Mouse (Mus musculus) lung, embryonic 14.5 days (tissue): ENCODE data around the gene Nt5e. TPM values are rescaled to one million over a fixed set of nuclear protein-coding genes. Genes with fewer than 3 reads are reported as not detected.

ENCODE experiments used
- ATAC-seq: fragments of 200-750 bp; cut with Nextera tagmentation; 2 replicates; pipeline ENCODE4 v1.8.0; 2017; ENCODE audit warnings: mild to moderate bottlenecking, moderate TSS enrichment, moderate library complexity; ENCODE audit not compliant: insufficient read depth
- DNase-seq: peaks from one replicate; pipeline ENCODE4 v3.0.0-alpha.2; 2015
- H3K27ac ChIP-seq: fragments of 300-500 bp; sonication (generic); 2 replicates; pipeline ENCODE4 v1.5.1; 2014; ENCODE audit warnings: low read depth, mild to moderate bottlenecking, moderate library complexity
- H3K27me3 ChIP-seq: fragments of 300-500 bp; sonication (generic); 2 replicates; pipeline ENCODE4 v1.6.1; 2014; ENCODE audit warnings: low read length, control low read depth; ENCODE audit not compliant: insufficient read depth
- H3K36me3 ChIP-seq: fragments of 300-500 bp; sonication (generic); 2 replicates; pipeline ENCODE4 v1.6.1; 2014; ENCODE audit warnings: control low read depth; ENCODE audit not compliant: insufficient read depth
- H3K4me1 ChIP-seq: fragments of 300-500 bp; sonication (generic); 2 replicates; pipeline ENCODE4 v1.6.1; 2014; ENCODE audit warnings: antibody characterized with exemption, control low read depth; ENCODE audit not compliant: insufficient read depth
- H3K4me2 ChIP-seq: fragments of 300-500 bp; sonication (generic); 2 replicates; pipeline ENCODE4 v1.6.1; 2014; ENCODE audit warnings: mild to moderate bottlenecking
- H3K4me3 ChIP-seq: fragments of 300-500 bp; sonication (generic); 2 replicates; pipeline ENCODE4 v1.5.1; 2014; ENCODE audit warnings: low read depth, low read length
- H3K9ac ChIP-seq: fragments of 300-500 bp; sonication (generic); 2 replicates; pipeline ENCODE4 v1.6.1; 2014
- H3K9me3 ChIP-seq: fragments of 300-500 bp; sonication (generic); 2 replicates; pipeline ENCODE4 v1.6.1; 2016; ENCODE audit warnings: low read depth, low read length, control low read depth
- CTCF ChIP-seq: IDR thresholded peaks from 2 replicates; pipeline ENCODE4 v1.5.1; 2016; ENCODE audit warnings: antibody characterized with exemption, low read depth
- WGBS: fragments of 180-500 bp; shearing (Covaris S2); extraction: QIAGEN DNeasy Blood & Tissue Kit; methylation state at CpG from one replicate; pipeline ENCODE4 v1.1.7; 2014; 5-methylcytosine and 5-hydroxymethylcytosine counted together
- polyA plus RNA-seq: library from polyadenylated mRNA; unstranded; fragments of >200 nt; fragmentation: Nextera tagmentation; extraction: Ambion mirVana; gene quantifications from 2 replicates; pipeline ENCODE4 v1.2.1, GENCODE M21; 2014

The Nt5e gene
- polyA plus RNA-seq, 1 experiment from 2014 or later, result 2.3 TPM

DNA sequence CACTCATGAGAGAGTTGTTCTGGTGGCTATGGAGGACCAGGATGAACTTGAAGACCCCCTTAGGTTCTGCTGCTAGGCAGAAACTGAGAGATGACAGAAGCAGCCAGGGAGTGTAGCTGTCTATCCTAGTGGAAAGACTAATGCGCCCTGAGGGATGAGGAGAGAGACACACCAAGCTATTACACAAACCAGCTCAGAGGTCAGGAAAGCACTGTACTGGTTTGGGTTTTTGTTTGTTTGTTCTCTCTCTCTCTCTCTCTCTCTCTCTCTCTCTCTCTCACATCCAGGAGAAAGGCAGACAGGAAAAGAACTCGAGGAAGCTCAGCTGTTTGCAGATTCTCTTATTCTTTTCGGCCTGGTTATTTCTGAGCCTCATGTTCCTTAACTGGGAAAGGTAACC is 3.3 kb downstream of the Nt5e start:
- no peaks in the 10 kb centered on the region for H3K36me3 ChIP-seq
- peaks cover 9% of the 10 kb centered on the region for H3K27me3 ChIP-seq
- no peak for TF ChIP-seq CTCF
- no peak overlapping the region for H3K4me2 ChIP-seq
- no peak overlapping the region for H3K9ac ChIP-seq
- WGBS, result 58% methylated on average over 3 of the region's 3 CpGs
- ATAC-seq (no peak), DNase-seq (no peak)
- H3K4me1 ChIP-seq, result no peaks in the 10 kb centered on the region
- no peaks in the 10 kb centered on the region for H3K9me3 ChIP-seq
- H3K4me3 ChIP-seq, result no peak overlapping the region
- no peak overlapping the region for H3K27ac ChIP-seq

DNA sequence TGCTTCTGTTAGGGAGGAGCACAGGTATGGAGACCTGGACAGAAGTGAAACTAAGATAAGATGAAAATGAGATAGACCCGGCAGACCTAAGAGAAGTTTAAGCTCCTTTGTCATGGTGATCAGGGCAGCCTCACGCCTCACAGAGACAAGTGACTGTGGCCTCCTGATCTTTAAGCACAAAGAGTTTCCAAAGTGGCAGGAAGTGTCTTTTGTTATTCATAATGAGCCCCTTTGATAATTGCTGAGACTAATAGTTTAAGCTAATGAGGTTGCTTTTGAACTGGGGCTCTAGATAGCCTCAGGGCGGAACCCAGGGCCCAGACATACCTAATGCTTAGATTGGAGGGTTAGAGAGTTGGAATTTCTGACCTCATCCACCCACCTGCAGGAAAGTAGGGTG is 5.5 kb downstream of the Nt5e start:
- Histone ChIP-seq H3K27ac (no peak overlapping the region), H3K4me1 (no peaks in the 10 kb centered on the region), H3K4me3 (no peak overlapping the region), H3K9me3 (no peaks in the 10 kb centered on the region), H3K4me2 (no peak overlapping the region), H3K36me3 (no peaks in the 10 kb centered on the region), H3K9ac (no peak overlapping the region), H3K27me3 (peaks cover 9% of the 10 kb centered on the region)
- no peak for ATAC-seq
- DNase-seq, result no peak
- TF ChIP-seq CTCF, result no peak
- WGBS, result 44% methylated on average over 3 of the region's 3 CpGs

DNA sequence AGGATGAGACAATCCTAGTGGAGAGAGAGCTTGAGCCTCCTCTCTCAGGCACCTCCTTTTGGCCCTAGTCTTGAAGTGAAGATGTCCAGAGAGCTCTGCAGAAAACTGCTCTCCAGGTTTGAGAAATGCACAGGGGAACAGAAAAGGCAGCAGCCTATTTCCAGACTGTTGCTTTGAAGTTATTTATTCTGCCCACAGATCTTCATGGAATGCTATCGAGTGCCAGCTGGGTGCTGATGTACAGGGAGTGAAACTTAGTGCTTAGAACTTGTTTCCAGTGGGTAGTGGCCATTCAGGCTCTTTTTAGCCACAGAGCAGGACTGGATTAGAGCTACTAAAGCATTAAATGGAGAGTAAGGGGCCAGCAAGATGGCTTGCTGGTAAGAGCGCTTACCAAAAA is 8.8 kb downstream of the Nt5e start:
- Histone ChIP-seq H3K27ac (no peak overlapping the region), H3K9ac (no peak overlapping the region), H3K27me3 (no peaks in the 10 kb centered on the region), H3K4me3 (no peak overlapping the region), H3K4me1 (no peaks in the 10 kb centered on the region), H3K4me2 (no peak overlapping the region), H3K9me3 (no peaks in the 10 kb centered on the region), H3K36me3 (no peaks in the 10 kb centered on the region)
- no peak for TF ChIP-seq CTCF
- no peak for ATAC-seq
- whole genome bisulfite sequencing, result 60% methylated on average over 1 of the region's 2 CpGs
- no peak for DNase-seq

DNA sequence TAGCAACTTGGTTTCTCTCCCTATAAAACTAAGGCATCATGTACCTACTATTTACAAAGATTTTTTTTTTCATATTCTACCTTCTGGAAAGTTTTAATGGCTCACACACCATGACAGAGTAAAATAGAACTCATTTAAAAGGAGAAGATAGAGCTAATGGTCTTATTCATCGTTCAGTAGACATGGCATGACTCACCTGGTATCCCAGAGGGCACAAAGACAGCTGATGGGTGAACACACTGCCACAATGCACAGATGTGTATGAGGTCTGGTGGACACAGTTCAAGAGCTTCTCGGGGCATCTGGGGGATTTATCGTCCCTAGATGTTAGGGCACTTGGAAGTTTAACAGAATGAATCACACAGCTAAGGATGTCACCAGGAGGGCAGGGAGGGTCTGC is 13.8 kb downstream of the Nt5e start:
- no peaks in the 10 kb centered on the region for H3K27me3 ChIP-seq
- WGBS, result 81% methylated on average over 3 of the region's 3 CpGs
- no peaks in the 10 kb centered on the region for H3K36me3 ChIP-seq
- no peaks in the 10 kb centered on the region for H3K9me3 ChIP-seq
- DNase-seq (no peak), ATAC-seq (no peak)
- H3K4me2 ChIP-seq, result no peak overlapping the region
- no peak for TF ChIP-seq CTCF
- no peaks in the 10 kb centered on the region for H3K4me1 ChIP-seq
- H3K27ac ChIP-seq, result no peak overlapping the region
- no peak overlapping the region for H3K4me3 ChIP-seq
- no peak overlapping the region for H3K9ac ChIP-seq

DNA sequence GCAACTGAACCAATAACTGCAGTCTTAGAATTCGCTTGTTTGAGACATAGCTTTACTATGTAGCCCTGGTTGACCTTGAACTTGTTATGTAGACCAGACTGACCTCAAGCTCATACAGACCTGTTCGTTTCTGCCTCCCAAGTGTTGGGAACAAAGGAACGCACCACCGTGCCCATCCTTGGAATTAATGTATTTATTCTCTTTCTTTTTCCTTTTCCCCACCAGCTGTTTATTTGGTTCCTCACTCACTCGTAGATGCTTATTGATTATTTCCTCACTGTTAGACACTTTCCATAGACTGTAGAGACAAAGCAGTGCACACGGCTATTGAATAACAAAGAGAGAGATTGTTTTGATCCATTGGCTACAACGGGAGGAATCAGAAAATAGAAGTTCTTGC is 15.2 kb downstream of the Nt5e start:
- no peak for TF ChIP-seq CTCF

DNA sequence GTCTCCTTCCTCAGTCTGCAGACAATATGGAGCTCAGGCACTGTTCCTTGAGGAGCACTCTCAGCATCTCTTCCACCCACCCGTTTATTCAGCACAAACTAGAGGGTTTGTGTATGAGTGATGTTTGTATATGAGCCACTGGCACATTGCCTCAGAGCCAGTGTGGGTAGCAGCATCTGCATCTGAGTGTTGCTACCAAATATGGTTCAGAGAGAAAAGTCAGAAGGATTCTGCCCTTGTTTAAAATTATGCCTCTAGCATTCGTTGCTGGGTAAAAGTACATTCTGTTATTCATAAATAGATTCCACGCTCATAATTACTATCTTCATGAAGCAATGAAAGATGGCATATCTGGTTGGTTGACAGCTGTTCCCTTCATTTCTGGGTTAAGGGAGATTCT is 15.7 kb downstream of the Nt5e start:
- H3K27me3 ChIP-seq, result no peaks in the 10 kb centered on the region
- DNase-seq (peak; percentile 19), ATAC-seq (no peak)
- no peak overlapping the region for H3K4me3 ChIP-seq
- H3K36me3 ChIP-seq, result no peaks in the 10 kb centered on the region
- no peak overlapping the region for H3K4me2 ChIP-seq
- H3K4me1 ChIP-seq, result no peaks in the 10 kb centered on the region
- H3K9ac ChIP-seq, result no peak overlapping the region
- 66% methylated on average over 3 of the region's 3 CpGs for WGBS
- no peak overlapping the region for H3K27ac ChIP-seq
- no peak for TF ChIP-seq CTCF
- H3K9me3 ChIP-seq, result no peaks in the 10 kb centered on the region

More for the DNA sequence above, 15.2 kb downstream of the Nt5e start:
- no peak overlapping the region for H3K4me3 ChIP-seq
- no peak overlapping the region for H3K27ac ChIP-seq
- H3K4me2 ChIP-seq, result no peak overlapping the region
- H3K4me1 ChIP-seq, result no peaks in the 10 kb centered on the region
- H3K27me3 ChIP-seq, result no peaks in the 10 kb centered on the region
- WGBS, result 82% methylated on average over 7 of the region's 7 CpGs
- DNase-seq, result no peak
- no peak overlapping the region for H3K9ac ChIP-seq
- no peaks in the 10 kb centered on the region for H3K36me3 ChIP-seq
- no peak for ATAC-seq
- H3K9me3 ChIP-seq, result no peaks in the 10 kb centered on the region

DNA sequence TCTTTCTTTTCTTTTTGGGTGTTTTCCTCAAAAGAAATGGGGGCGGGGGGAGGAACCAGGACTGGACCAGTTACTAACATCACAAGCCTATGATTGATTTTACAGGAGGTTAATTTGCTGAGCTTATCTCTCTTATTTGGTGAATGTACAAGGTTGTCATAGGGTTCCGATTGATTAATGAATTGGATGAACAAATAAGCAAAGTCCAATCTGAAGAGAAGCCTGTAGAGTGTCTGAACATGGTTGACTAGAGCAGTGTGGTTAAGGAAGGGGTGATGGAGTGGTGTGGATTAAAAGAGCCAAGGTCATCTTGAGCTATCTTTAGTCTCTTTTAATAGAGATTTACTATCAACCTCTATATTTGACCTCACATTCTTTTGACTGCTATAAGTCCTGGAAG is 17.4 kb downstream of the Nt5e start:
- DNase-seq (no peak), ATAC-seq (no peak)
- Histone ChIP-seq H3K4me1 (no peaks in the 10 kb centered on the region), H3K36me3 (no peaks in the 10 kb centered on the region), H3K4me2 (no peak overlapping the region), H3K27me3 (no peaks in the 10 kb centered on the region), H3K9ac (no peak overlapping the region), H3K9me3 (no peaks in the 10 kb centered on the region), H3K4me3 (no peak overlapping the region), H3K27ac (no peak overlapping the region)
- WGBS, result 99% methylated on average over 2 of the region's 2 CpGs
- no peak for TF ChIP-seq CTCF

DNA sequence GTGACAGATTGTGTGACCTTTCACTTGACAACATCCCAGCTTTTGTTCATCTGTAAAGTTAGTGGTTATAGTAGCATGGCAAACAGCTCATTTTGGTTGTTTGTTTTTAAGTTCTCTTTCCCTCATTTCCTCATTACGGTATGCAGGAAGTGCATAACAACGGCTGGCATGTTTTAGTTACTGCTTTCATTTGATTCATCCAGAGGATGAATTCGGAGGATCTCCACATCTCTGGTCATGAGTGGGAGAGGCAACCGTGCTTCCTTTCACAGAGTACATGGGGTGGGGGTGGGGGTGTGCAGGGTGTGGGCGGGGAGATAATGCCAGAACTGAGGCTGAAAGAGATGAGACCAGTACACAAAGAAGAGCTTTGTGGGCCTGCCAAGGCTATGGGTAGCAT is 19.9 kb downstream of the Nt5e start:
- DNase-seq (no peak), ATAC-seq (no peak)
- no peaks in the 10 kb centered on the region for H3K36me3 ChIP-seq
- no peak overlapping the region for H3K4me3 ChIP-seq
- WGBS, result 66% methylated on average over 5 of the region's 5 CpGs
- H3K27ac ChIP-seq, result no peak overlapping the region
- TF ChIP-seq CTCF, result no peak
- H3K9me3 ChIP-seq, result no peaks in the 10 kb centered on the region
- no peaks in the 10 kb centered on the region for H3K4me1 ChIP-seq
- no peaks in the 10 kb centered on the region for H3K27me3 ChIP-seq
- no peak overlapping the region for H3K9ac ChIP-seq
- no peak overlapping the region for H3K4me2 ChIP-seq
